Mouse (Mus musculus) R1 (cell line): ENCODE results near the gene Carf.

Experiments
- DNase-seq: peaks from one replicate; pipeline ENCODE4 v3.0.0-alpha.2; 2018; ENCODE audit warnings: low read depth, low spot score

The Carf gene

DNA sequence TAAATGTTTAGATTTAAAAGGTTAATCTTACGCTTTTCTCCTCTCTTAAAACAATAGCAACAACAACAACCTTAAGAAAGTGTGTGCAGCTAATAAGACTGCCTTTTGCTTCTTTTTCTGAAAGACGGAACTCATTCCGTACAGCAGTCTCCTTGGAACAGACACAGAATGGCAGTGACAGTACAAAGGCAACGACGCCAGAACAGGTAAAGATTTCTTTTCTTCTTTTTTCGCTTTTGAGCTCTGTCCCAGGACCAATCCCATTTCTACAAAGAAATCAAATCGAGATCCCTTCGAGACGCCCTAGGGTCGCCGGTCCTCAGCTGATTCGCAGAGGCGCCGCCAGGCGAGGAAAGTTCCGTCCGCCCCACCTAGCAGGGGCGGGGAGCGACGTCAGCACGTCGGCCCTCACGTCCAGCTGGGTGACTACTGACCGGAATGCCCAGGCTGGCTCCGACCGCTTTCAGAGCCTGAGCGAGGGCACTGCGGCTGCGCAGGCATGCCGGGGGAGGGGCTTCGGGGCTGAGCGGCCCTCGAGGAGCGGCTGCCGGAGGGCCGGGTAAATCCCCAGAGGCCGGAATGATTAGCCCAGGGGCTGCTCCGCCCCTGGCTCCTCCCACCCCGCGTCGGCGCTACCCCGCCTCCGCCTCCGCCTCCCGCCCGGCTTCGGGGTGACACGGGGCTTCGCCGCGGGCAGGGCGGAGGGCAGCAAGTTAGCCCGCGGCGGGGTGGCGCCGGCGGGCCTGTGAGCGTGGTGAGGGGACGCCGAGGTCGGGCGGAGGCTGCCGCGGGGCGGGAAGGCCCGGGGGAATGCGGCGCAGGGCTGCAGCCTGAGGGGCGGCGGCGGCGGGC lies 82.1 kb downstream of the Carf start, which contains the start of gene Nbeal1:
Nbeal1 (plus strand) TSS at position 668 of the 852 bp plus-strand sequence.
- peak; percentile 95 for DNase-seq

DNA sequence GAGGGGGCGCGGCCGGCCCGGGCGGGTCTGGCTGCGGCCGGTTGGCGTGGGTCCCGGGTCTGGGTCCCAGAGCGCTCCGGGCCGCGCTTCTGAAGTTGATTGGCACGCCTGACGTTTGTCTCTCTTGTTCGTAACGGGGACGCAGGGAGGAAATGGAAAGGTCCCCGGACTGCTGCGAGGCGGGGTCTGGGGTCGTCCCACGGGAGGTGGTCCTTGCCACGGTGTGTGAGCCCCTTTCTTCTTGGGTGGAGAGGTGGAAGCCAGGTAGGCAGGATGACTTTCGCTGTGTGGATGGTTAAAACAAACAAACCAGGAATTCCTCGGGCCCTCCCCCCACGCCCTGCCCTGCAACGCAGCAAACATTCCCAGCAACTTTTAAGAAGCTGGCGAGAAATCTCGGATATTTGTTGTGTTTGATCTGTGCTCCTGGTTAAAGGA lies 82.8 kb downstream of the Carf start:
- DNase-seq: peak; percentile 88

DNA sequence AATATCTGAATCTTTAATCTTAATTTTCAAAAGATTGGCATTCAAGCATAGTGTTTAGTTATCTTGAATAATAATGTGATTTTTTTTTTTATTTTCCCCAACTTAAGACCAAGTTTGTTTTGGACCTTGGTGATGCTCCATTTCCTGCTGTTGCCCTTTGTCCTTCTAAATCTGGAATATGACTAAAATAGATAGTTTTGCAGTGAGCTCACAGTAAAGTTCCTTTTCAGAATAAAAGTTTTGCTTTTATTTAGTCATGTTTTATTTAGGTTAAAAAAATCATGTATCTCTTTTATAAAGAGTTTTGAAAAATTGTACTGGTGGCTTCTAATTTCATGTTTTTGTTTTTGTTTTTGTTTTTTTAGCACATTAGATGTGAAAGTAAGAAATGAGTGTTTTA lies 90.4 kb downstream of the Carf start:
- no peak for DNase-seq

DNA sequence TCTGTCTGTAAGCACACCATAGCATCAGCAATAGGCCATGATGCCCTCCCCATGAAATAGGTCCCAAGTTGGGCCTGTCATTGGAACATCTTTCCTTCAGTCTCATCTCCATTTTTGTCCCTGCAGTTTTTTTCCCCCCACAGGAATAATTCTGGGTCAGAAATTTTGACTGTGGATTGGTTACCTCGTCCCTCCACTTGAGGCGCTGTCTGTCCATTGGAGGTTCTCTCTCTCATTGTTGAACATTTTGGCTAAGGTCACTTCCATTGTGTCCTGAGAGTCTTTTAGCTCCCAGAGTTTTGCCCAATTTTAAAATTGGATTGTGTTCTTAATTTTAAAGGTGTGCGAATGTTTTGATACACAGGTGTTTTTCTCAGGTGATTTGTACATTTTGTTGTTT lies 98.8 kb downstream of the Carf start:
- peak; percentile 61 for DNase-seq

DNA sequence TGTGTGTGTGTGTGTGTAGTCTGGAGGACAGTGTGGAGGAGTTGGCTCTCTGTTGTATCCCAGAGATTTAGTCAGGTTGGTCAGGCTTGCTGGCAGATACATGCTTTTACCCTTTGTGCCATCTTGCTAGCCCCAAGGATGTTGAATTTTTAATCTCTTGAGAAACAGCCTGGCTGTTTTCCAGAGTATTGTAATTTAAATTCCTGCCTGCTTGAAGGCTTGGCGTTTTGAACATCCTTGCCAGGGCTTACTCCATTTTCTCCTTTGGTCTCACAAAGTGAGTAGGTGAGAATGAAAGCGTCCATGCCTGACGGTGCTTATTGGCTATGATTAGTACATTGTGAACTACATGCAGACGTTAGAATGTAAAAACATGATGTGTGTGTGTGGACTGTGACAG lies 101.0 kb downstream of the Carf start:
- DNase-seq: no peak
